Mouse (Mus musculus) spleen, adult 2 months (tissue): ENCODE measurements around the gene Kmt2d.

Source experiments
- CTCF ChIP-seq: fragments of 200-500 bp; IDR thresholded peaks from 2 replicates; pipeline ENCODE4 v1.5.1; 2011; ENCODE audit warnings: mild to moderate bottlenecking, inconsistent platforms; ENCODE audit not compliant: insufficient read depth, insufficient read length, insufficient replicate concordance; ENCODE audit errors: extremely low read depth
- POLR2A ChIP-seq: fragments of 200-500 bp; IDR thresholded peaks from 2 replicates; pipeline ENCODE4 v1.6.1; 2011; ENCODE audit warnings: low read depth, low read length, inconsistent platforms

- TF ChIP-seq CTCF (no peak), POLR2A (no peak)
Measured at GRCm38 (mm10) chr15:98871916-98872888, 1.2 kb upstream of the Kmt2d start.
